Mouse (Mus musculus) limb, embryonic 15.5 days (tissue): ENCODE data around the gene Pigz. TPM values are rescaled to one million over a fixed set of nuclear protein-coding genes. Genes with fewer than 3 reads are reported as not detected.

Experiments
- ATAC-seq: fragments of 200-750 bp; cut with Nextera tagmentation; 2 replicates; pipeline ENCODE4 v1.8.0; 2017; ENCODE audit warnings: low read depth, moderate TSS enrichment; ENCODE audit not compliant: insufficient number of reproducible peaks, low FRiP score, low TSS enrichment
- H3K27ac ChIP-seq: fragments of 300-500 bp; sonication (generic); 2 replicates; pipeline ENCODE4 v1.5.1; 2015; ENCODE audit warnings: moderate library complexity, mild to moderate bottlenecking, inconsistent platforms
- H3K27me3 ChIP-seq: fragments of 300-500 bp; sonication (generic); 2 replicates; pipeline ENCODE4 v1.6.1; 2015; ENCODE audit warnings: inconsistent platforms
- H3K36me3 ChIP-seq: fragments of 300-500 bp; sonication (generic); 2 replicates; pipeline ENCODE4 v1.6.1; 2015; ENCODE audit warnings: inconsistent platforms
- H3K4me1 ChIP-seq: fragments of 300-500 bp; sonication (generic); 2 replicates; pipeline ENCODE4 v1.6.1; 2015; ENCODE audit warnings: inconsistent platforms
- H3K4me2 ChIP-seq: fragments of 300-500 bp; sonication (generic); 2 replicates; pipeline ENCODE4 v1.6.1; 2015; ENCODE audit warnings: mild to moderate bottlenecking, inconsistent platforms
- H3K4me3 ChIP-seq: fragments of 300-500 bp; sonication (generic); 2 replicates; pipeline ENCODE4 v1.5.1; 2015; ENCODE audit warnings: mild to moderate bottlenecking, inconsistent platforms
- H3K9ac ChIP-seq: fragments of 300-500 bp; sonication (generic); 2 replicates; pipeline ENCODE4 v1.6.1; 2015; ENCODE audit warnings: inconsistent platforms
- H3K9me3 ChIP-seq: fragments of 300-500 bp; sonication (generic); 2 replicates; pipeline ENCODE4 v1.6.1; 2016; ENCODE audit warnings: inconsistent platforms
- WGBS: fragments of 180-500 bp; shearing (Covaris S2); methylation state at CpG from one replicate; pipeline ENCODE4 v1.1.7; 2015; 5-methylcytosine and 5-hydroxymethylcytosine counted together
- microRNA-seq: library from miRNA; unstranded; fragments of <30 nt; microRNA quantifications from one replicate; pipeline ENCODE4, GENCODE M21; 2016
- polyA plus RNA-seq: library from polyadenylated mRNA; unstranded; fragments of >200 nt; fragmentation: Nextera tagmentation; extraction: Ambion mirVana; gene quantifications from 2 replicates; pipeline ENCODE4 v1.2.1, GENCODE M21; 2015

The Pigz gene
- polyA plus RNA-seq, 1 experiment from 2014 or later: 0.49 TPM

DNA sequence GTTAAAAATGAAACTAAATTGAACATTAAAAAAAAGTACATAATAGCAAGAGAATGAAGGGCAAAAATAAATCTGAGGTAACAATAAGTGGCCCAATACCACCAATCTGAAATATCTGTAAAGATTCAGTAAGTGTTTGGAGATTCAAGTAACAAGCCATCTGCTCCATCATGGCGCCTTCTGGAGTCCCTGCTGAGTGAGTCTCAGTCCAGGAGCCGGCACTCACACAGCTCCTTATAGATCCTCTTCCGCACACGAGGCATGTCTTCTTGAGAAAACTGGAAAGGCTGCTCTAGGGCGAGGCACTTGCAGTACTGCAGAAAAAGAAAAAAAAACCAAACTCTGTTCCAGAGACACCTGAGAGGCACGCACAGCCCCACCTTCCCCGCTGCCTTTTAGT is 29.6 kb downstream of the Pigz start:
- Histone ChIP-seq H3K27me3 (no peaks in the 10 kb centered on the region), H3K36me3 (peaks cover 77% of the 10 kb centered on the region), H3K4me2 (no peak overlapping the region), H3K4me1 (no peaks in the 10 kb centered on the region), H3K27ac (no peak overlapping the region), H3K4me3 (no peak overlapping the region), H3K9ac (no peak overlapping the region), H3K9me3 (no peaks in the 10 kb centered on the region)
- no peak for ATAC-seq
- 66% methylated on average over 7 of the region's 7 CpGs for WGBS

DNA sequence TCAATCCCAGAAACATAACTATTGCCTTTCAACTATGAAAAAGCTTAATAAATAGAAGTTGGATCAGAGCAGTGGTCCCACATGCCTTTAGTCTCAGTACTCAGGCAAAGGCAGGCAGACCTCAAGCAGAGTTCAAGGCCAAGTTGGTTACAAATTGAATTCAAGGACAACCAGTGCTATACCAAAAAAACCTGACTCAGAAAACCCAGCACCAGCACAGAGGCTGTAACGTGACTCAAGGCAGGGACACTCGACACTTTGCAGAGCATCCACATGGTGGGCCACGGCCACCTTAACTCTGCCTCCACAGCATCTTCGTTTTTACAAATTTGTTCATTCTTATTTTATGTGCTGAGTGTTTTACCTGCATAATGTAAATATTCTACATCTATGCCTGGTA is 41.6 kb downstream of the Pigz start:
- H3K27me3 ChIP-seq: no peaks in the 10 kb centered on the region
- H3K4me2 ChIP-seq: no peak overlapping the region
- H3K4me1 ChIP-seq: no peaks in the 10 kb centered on the region
- ATAC-seq: no peak
- no peaks in the 10 kb centered on the region for H3K9me3 ChIP-seq
- H3K4me3 ChIP-seq: no peak overlapping the region
- no peak overlapping the region for H3K27ac ChIP-seq
- WGBS: 87% methylated on average over 4 of the region's 4 CpGs
- H3K9ac ChIP-seq: no peak overlapping the region
- H3K36me3 ChIP-seq: peaks cover 59% of the 10 kb centered on the region

DNA sequence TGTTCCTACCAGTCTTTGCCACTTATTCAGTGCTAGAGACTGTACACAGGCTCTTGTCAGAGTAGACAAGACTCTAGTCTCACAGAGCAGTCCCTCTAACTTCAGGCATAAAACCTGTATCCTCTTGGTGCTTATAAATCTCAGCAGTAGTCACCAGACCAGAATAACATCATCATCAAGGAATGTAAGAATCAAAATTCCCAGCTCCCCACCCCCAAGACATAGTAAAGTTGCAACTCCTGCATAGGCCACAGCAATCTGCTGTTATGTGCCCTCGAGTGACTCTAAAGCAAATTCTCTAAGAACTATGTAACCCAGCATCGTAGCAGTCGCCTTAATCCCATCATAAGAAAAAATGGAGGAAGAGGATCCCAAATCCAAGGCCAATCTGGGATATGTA is 45.9 kb downstream of the Pigz start:
- Histone ChIP-seq H3K9me3 (no peaks in the 10 kb centered on the region), H3K36me3 (peaks cover 40% of the 10 kb centered on the region), H3K4me1 (no peaks in the 10 kb centered on the region), H3K9ac (no peak overlapping the region), H3K4me3 (no peak overlapping the region), H3K4me2 (no peak overlapping the region), H3K27ac (no peak overlapping the region), H3K27me3 (no peaks in the 10 kb centered on the region)
- 82% methylated on average over 3 of the region's 3 CpGs for WGBS
- no peak for ATAC-seq

DNA sequence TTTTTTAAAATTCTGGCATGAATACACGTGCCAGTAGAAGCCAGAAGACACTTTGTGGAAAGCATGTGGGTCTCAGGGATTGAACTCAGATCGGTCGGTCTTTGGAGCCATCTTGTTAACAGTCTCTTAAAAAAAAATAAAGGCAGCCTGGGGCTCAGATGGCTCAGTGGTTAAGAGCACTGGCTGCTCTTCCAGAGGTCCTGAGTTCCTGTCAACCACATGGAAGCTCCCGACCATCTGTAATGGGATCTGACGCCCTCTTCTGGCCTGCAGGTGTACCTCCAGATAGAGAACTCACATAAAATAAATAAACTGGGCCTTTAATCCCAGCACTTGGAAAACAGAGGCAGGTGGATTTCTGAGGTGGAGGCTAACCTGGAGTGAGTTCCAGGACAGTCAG is 47.3 kb downstream of the Pigz start:
- Histone ChIP-seq H3K27ac (no peak overlapping the region), H3K4me3 (no peak overlapping the region), H3K27me3 (no peaks in the 10 kb centered on the region), H3K36me3 (peaks cover 36% of the 10 kb centered on the region), H3K4me2 (no peak overlapping the region), H3K4me1 (no peaks in the 10 kb centered on the region), H3K9me3 (no peaks in the 10 kb centered on the region), H3K9ac (no peak overlapping the region)
- no peak for ATAC-seq
- 81% methylated on average over 5 of the region's 5 CpGs for WGBS

DNA sequence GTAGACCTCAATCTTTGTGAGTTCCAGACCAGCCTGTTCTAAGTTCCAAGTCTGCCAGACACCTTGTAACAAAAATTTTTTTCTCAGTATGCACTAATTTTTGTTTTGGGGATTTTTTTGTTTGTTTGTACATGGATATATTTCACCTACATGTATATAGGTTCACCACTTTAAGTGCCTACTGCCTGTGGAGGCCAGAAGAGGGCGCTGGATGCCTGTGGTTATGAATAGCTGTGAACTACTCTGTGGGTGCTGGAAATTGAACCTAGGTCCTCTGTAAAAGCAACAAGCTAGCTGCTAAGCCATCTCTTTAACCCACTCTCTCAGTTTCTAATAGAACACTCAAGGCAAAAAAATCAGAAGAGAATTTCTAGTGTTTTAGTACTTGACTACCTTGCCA is 58.4 kb downstream of the Pigz start:
- no peak for ATAC-seq

DNA sequence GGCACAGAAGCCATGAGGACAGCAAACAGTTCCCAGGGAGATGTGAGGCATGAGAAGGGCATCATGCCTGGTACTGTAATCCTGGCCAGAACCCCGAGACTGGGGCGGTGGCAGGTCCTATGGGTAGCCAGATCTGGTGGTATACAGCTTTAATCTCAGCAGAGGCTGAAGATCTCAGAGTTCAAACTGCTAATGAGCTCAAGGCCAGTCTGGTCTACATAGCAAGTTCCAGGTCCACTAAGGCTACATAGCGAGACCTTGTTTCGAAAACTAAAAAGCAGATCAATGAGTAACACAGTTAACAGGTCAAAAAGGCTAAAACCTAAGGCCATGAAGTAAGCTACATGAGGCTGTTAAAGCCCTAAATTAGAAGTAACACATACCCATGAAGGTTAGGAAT is 59.5 kb downstream of the Pigz start:
- H3K4me2 ChIP-seq: no peak overlapping the region

More for the DNA sequence above, 58.4 kb downstream of the Pigz start:
- H3K36me3 ChIP-seq: peaks cover 40% of the 10 kb centered on the region
- no peak overlapping the region for H3K9ac ChIP-seq
- H3K4me2 ChIP-seq: no peak overlapping the region
- no peaks in the 10 kb centered on the region for H3K9me3 ChIP-seq
- H3K27ac ChIP-seq: no peak overlapping the region
- H3K27me3 ChIP-seq: no peaks in the 10 kb centered on the region
- no peaks in the 10 kb centered on the region for H3K4me1 ChIP-seq
- H3K4me3 ChIP-seq: no peak overlapping the region
- 50% methylated on average over 1 of the region's 1 CpGs for WGBS

DNA sequence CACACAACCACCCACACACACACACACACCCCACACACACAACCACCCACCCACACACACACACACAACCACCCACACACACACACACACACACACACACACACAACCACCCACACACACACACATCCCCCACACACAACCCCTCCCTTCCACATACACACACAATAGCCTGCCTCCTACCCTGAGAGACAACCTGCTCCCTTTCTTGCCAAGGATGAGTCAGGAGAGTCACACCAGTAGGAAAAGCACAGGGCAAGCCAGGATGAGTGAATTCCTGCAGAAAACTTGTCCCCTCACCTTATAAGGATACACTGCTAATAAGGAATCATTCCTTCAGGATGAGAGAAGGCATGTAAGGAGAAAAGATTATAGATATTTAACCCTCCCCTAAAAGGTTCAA is 60.3 kb downstream of the Pigz start:
- no peaks in the 10 kb centered on the region for H3K9me3 ChIP-seq
- ATAC-seq: no peak
- H3K9ac ChIP-seq: no peak overlapping the region
- peaks cover 39% of the 10 kb centered on the region for H3K36me3 ChIP-seq
- no peaks in the 10 kb centered on the region for H3K4me1 ChIP-seq
- H3K4me3 ChIP-seq: no peak overlapping the region
- no peak overlapping the region for H3K27ac ChIP-seq
- no peak overlapping the region for H3K4me2 ChIP-seq
- no peaks in the 10 kb centered on the region for H3K27me3 ChIP-seq

More for the DNA sequence above, 59.5 kb downstream of the Pigz start:
- WGBS: 94% methylated on average over 4 of the region's 4 CpGs
- Histone ChIP-seq H3K4me1 (no peaks in the 10 kb centered on the region), H3K27ac (no peak overlapping the region), H3K9ac (no peak overlapping the region), H3K9me3 (no peaks in the 10 kb centered on the region), H3K36me3 (peaks cover 41% of the 10 kb centered on the region), H3K4me3 (no peak overlapping the region), H3K27me3 (no peaks in the 10 kb centered on the region)
- no peak for ATAC-seq

Small RNA genes lying within 50 kb of the gene (microRNA-seq; reads per million reads assigned to microRNA genes)
- not detected for gene Gm26269

Other genes starting within 250 kb of the Pigz start
- 5.2 and 5.5 TPM in 2 replicates for gene Meltf, start 55.0 kb upstream of the Pigz start, polyA plus RNA-seq
- gene 0610012G03Rik, start 14.6 kb downstream of the Pigz start, polyA plus RNA-seq: 84.4 and 86.4 TPM in 2 replicates
- gene Ncbp2, start 14.7 kb downstream of the Pigz start, polyA plus RNA-seq: 108 and 112 TPM in 2 replicates
- gene Senp5, start 69.4 kb downstream of the Pigz start, polyA plus RNA-seq: 12.6 and 13.0 TPM in 2 replicates
- gene Pak2, start 145.5 kb downstream of the Pigz start, polyA plus RNA-seq: 32.5 and 33.9 TPM in 2 replicates
- 83.1 and 89.3 TPM in 2 replicates for gene Pigx, start 165.9 kb downstream of the Pigz start, polyA plus RNA-seq
- gene Cep19, start 165.9 kb downstream of the Pigz start, polyA plus RNA-seq: 23.1 and 25.5 TPM in 2 replicates
- gene Nrros, start 231.7 kb downstream of the Pigz start, polyA plus RNA-seq: 21.3 and 23.0 TPM in 2 replicates
- 0.20 TPM in 1 of 2 replicates, not detected in the other for gene Bex6, start 246.0 kb downstream of the Pigz start, polyA plus RNA-seq